Mouse (Mus musculus) inflammation-experienced regulatory T-cells, adult 6 months (primary cell): Measurements from ENCODE around the gene Cdon. TPM values are rescaled to one million over a fixed set of nuclear protein-coding genes. Genes with fewer than 3 reads are reported as not detected.

ENCODE experiments used
- ATAC-seq: one replicate; pipeline ENCODE4 v1.8.0; 2017
- polyA plus RNA-seq, 3 experiments: library from polyadenylated mRNA; unstranded; fragments of 100-300 nt; shearing (Covaris generic); gene quantifications; one replicate each; pipeline ENCODE4 v1.2.1; 2017

Gene Cdon
- polyA plus RNA-seq, 3 experiments from 2014 or later, result 2.6 to 3.6 (median 3.2) TPM

GRCm38 (mm10) chr9:35494937-35495336, 74.0 kb downstream of the Cdon start:
- no peak for ATAC-seq

GRCm38 (mm10) chr9:35495471-35495870, 74.5 kb downstream of the Cdon start:
- peak; percentile 88 for ATAC-seq

GRCm38 (mm10) chr9:35499946-35500345, 79.0 kb downstream of the Cdon start:
- ATAC-seq, result no peak

- ATAC-seq, result no peak
These were observed 81.6 kb downstream of the Cdon start for GRCm38 (mm10) chr9:35502361-35503000.

GRCm38 (mm10) chr9:35508234-35508633, 87.3 kb downstream of the Cdon start:
- no peak for ATAC-seq

- no peak for ATAC-seq
These were observed 93.0 kb downstream of the Cdon start for GRCm38 (mm10) chr9:35513900-35514299.

- ATAC-seq, result no peak
These were observed 95.3 kb downstream of the Cdon start for GRCm38 (mm10) chr9:35516182-35516581.

- ATAC-seq, result no peak
These were observed 95.8 kb downstream of the Cdon start for GRCm38 (mm10) chr9:35516711-35517110.

GRCm38 (mm10) chr9:35518169-35518568, 97.2 kb downstream of the Cdon start, which contains the start of gene Gm1113:
Gm1113 (minus strand) TSS chr9:35518269.
- ATAC-seq, result no peak

- no peak for ATAC-seq
These were observed 99.9 kb downstream of the Cdon start for GRCm38 (mm10) chr9:35520631-35521348.

- ATAC-seq, result no peak
These were observed 101.3 kb downstream of the Cdon start for GRCm38 (mm10) chr9:35522241-35522640.

- ATAC-seq, result no peak
These were observed 102.0 kb downstream of the Cdon start for GRCm38 (mm10) chr9:35522821-35523515.

GRCm38 (mm10) chr9:35523541-35523940, 102.6 kb downstream of the Cdon start:
- ATAC-seq, result no peak

- ATAC-seq, result peak; percentile 86
These were observed 103.0 kb downstream of the Cdon start for GRCm38 (mm10) chr9:35523941-35524411.

- ATAC-seq, result no peak
These were observed 108.2 kb downstream of the Cdon start for GRCm38 (mm10) chr9:35529141-35529540.

GRCm38 (mm10) chr9:35529796-35530195, 108.9 kb downstream of the Cdon start:
- ATAC-seq, result no peak

- ATAC-seq, result no peak
These were observed 112.3 kb downstream of the Cdon start for GRCm38 (mm10) chr9:35533266-35533665.

- ATAC-seq, result peak; percentile 96
These were observed 114.2 kb downstream of the Cdon start for GRCm38 (mm10) chr9:35535110-35535509.

GRCm38 (mm10) chr9:35535876-35536275, 114.9 kb downstream of the Cdon start:
- no peak for ATAC-seq

- no peak for ATAC-seq
These were observed 118.2 kb downstream of the Cdon start for GRCm38 (mm10) chr9:35539001-35539750.

GRCm38 (mm10) chr9:35541024-35541423, 120.1 kb downstream of the Cdon start:
- no peak for ATAC-seq

GRCm38 (mm10) chr9:35541488-35541887, 120.6 kb downstream of the Cdon start:
- peak; percentile 77 for ATAC-seq

GRCm38 (mm10) chr9:35541941-35542340, 121.0 kb downstream of the Cdon start:
- no peak for ATAC-seq
